10 mouse cellular contexts compared by ENCODE assay signal in genomic region chr14:55814885-55815284, GRCm38 (mm10). TPM values are rescaled to one million over a fixed set of nuclear protein-coding genes. Genes with fewer than 3 reads are reported as not detected.
DNase-seq lines count a peak whose midpoint lies in the region; ATAC-seq and TF ChIP-seq lines count a peak whose summit lies in the region.
"Had no signal": no experiment of that assay in that cellular context is flagged by ENCODE, and none has a peak within 500 bp of the region (broad histone marks: within the 10 kb centered on the region; RNA-seq: fewer than 3 reads in every experiment).

No protein-coding gene starts in this region.

- no peaks in the 10 kb centered on the region for H3K4me1 ChIP-seq in cortical plate, adult 2 months (ENCODE audit: control insufficient read depth, insufficient read depth, low read length)
- peaks cover 2% of the 10 kb centered on the region; the same call in 1 of the 2 replicates for H3K4me1 ChIP-seq in heart, adult 2 months (ENCODE audit: control insufficient read depth, insufficient read depth, low read length)
- H3K4me1 ChIP-seq in liver, embryonic 11.5 days (replicated peaks; ENCODE audit: control insufficient read depth, insufficient read depth, low read length): no peaks in the 10 kb centered on the region

- peak overlapping the region; percentile 28 for H3K4me3 ChIP-seq in cortical plate, adult 2 months (ENCODE audit: insufficient read depth, low read length)
- H3K4me3 ChIP-seq in heart, adult 2 months: peak overlapping the region; percentile 41
- H3K4me3 ChIP-seq in liver, embryonic 11.5 days (ENCODE audit: low read depth, low read length): peak overlapping the region; percentile 42
- H3K4me3 ChIP-seq: myocyte had no signal

- H3K27me3 ChIP-seq in heart, adult 2 months (ENCODE audit: control insufficient read depth, insufficient read depth, low read length): no peaks in the 10 kb centered on the region
- no peaks in the 10 kb centered on the region for H3K27me3 ChIP-seq in liver, embryonic 11.5 days (replicated peaks; ENCODE audit: control insufficient read depth, insufficient read depth, low read length)

- peak; percentile 35 to 48 for DNase-seq in left cerebral cortex, adult 18-20 months (ENCODE audit: low spot score in 2 of 2)
- DNase-seq in left cerebral cortex, adult 11 months (ENCODE audit: low spot score): no peak
- DNase-seq in heart, adult 2 months: peak; percentile 51 to 63
- peak; percentile 77 for DNase-seq in kidney, adult 18-20 months
- DNase-seq in liver, embryonic 11.5 days (ENCODE audit: low spot score): no peak
- DNase-seq in testis, postnatal 10 days (ENCODE audit: low spot score): peak; percentile 78

- H3K9ac ChIP-seq in heart, adult 2 months (ENCODE audit: low read depth, low read length): no peak overlapping the region
- no peak overlapping the region; the same call in 1 of the 2 replicates for H3K9ac ChIP-seq in liver, embryonic 11.5 days (ENCODE audit: low read depth, low read length)

- no peaks in the 10 kb centered on the region for H3K36me3 ChIP-seq in heart, adult 2 months (ENCODE audit: control insufficient read depth, insufficient read depth, low read length)
- H3K36me3 ChIP-seq in liver, embryonic 11.5 days (ENCODE audit: control insufficient read depth, insufficient read depth, low read length): no peaks in the 10 kb centered on the region
- H3K36me3 ChIP-seq: G1E had no signal

- H3K79me2 ChIP-seq in heart, adult 2 months (replicated peaks; ENCODE audit: control insufficient read depth, insufficient read depth, low read length): no peaks in the 10 kb centered on the region

- H3K4me2 ChIP-seq in liver, embryonic 11.5 days: peak overlapping the region; percentile 64

- no peaks in the 10 kb centered on the region for H3K9me3 ChIP-seq in liver, embryonic 11.5 days (ENCODE audit: control insufficient read depth, low read length)
- H3K9me3 ChIP-seq: G1E had no signal

- no peak overlapping the region for H3K27ac ChIP-seq in cortical plate, adult 2 months (ENCODE audit: insufficient read depth, low read length)
- peak overlapping the region; percentile 62 for H3K27ac ChIP-seq in heart, adult 2 months
- no peak overlapping the region for H3K27ac ChIP-seq in liver, embryonic 11.5 days (ENCODE audit: low read depth, low read length)

- ATAC-seq in liver, embryonic 11.5 days (replicated peaks; ENCODE audit: low FRiP score): 0 out of 2 replicates have a peak, but pooled peaks have one; percentile 43
- 0 out of 2 replicates have a peak, but pooled peaks have one; percentile 17 for ATAC-seq in monocyte, adult 5-6 weeks (replicated peaks; ENCODE audit: insufficient number of reproducible peaks, low FRiP score, low TSS enrichment, poor library complexity, severe bottlenecking)

- no peak for TF ChIP-seq CTCF in cortical plate, adult 2 months (IDR thresholded peaks at IDR 0.05; ENCODE audit: extremely low read depth, insufficient read depth, low read length)
- no peak for TF ChIP-seq CTCF in heart, adult 2 months (IDR thresholded peaks at IDR 0.05)

- TF ChIP-seq POLR2A in cortical plate, adult 2 months (IDR thresholded peaks at IDR 0.05; ENCODE audit: extremely low read depth, insufficient read depth, low read length): no peak
- TF ChIP-seq POLR2A in heart, adult 2 months (IDR thresholded peaks at IDR 0.05; ENCODE audit: insufficient read depth, low read depth, low read length): no peak

- intact Hi-C loops in heart, adult 2 months (cut with DNase I): no loop called here

- WGBS in heart, adult 2 months: 26% methylated on average over 16 of the region's 16 CpGs
- 26% methylated on average over 16 of the region's 16 CpGs for WGBS in liver, embryonic 11.5 days

- no peak for TF ChIP-seq EP300 in heart, adult 2 months (IDR thresholded peaks at IDR 0.05; ENCODE audit: insufficient read depth, low read depth, low read length)

RNA-seq across cellular contexts. Expression of gene Nfatc4, which starts 8.1 kb away (rescaled TPM):
- 1 to 10 TPM; 3.0 to 3.3 TPM for total RNA-seq in left cerebral cortex, adult 18-20 months (2021)
- polyA plus RNA-seq in cortical plate, adult 2 months (2012; rRNA removed): 1.8 and 2.0 TPM in 2 replicates
- total RNA-seq in heart, adult 2 months (2021): 1 to 10 TPM; 3.6 to 5.1 TPM
- 6.0 and 7.3 TPM in 2 replicates for polyA plus RNA-seq in heart, adult 2 months (2012; rRNA removed)
- polyA plus RNA-seq in liver, embryonic 11.5 days (2014; fragmentation: Nextera tagmentation; extraction: Ambion mirVana): 15.1 and 15.3 TPM in 2 replicates
- not detected in 3 replicates for total RNA-seq in monocyte, adult 5-6 weeks (2017)
- polyA plus RNA-seq: G1E had no signal

RNA-seq across cellular contexts. Expression of gene Ripk3, which starts 26.2 kb away (rescaled TPM):
- total RNA-seq in left cerebral cortex, adult 18-20 months (2021): 1 to 10 TPM in 1 of 2 experiments, under 1 TPM in 1; 0.44 to 1.7 TPM
- 0.66 and 1.0 TPM in 2 replicates for polyA plus RNA-seq in cortical plate, adult 2 months (2012; rRNA removed)
- 1 to 10 TPM; 2.2 to 2.4 TPM for total RNA-seq in heart, adult 2 months (2021)
- 3.5 and 4.1 TPM in 2 replicates for polyA plus RNA-seq in heart, adult 2 months (2012; rRNA removed)
- 51.6 and 52.1 TPM in 2 replicates for polyA plus RNA-seq in liver, embryonic 11.5 days (2014; fragmentation: Nextera tagmentation; extraction: Ambion mirVana)
- total RNA-seq in monocyte, adult 5-6 weeks (2017): 18.7 to 37.5 TPM (median 30.9 TPM) in 3 replicates

RNA-seq across cellular contexts. Expression of gene Adcy4, which starts 31.0 kb away (rescaled TPM):
- total RNA-seq in left cerebral cortex, adult 18-20 months (2021): 1 to 10 TPM; 4.9 to 8.6 TPM
- 3.4 and 4.4 TPM in 2 replicates for polyA plus RNA-seq in cortical plate, adult 2 months (2012; rRNA removed)
- 10 to 100 TPM; 16.1 to 20.3 TPM for total RNA-seq in heart, adult 2 months (2021)
- 36.5 and 40.0 TPM in 2 replicates for polyA plus RNA-seq in heart, adult 2 months (2012; rRNA removed)
- 3.9 and 4.8 TPM in 2 replicates for polyA plus RNA-seq in liver, embryonic 11.5 days (2014; fragmentation: Nextera tagmentation; extraction: Ambion mirVana)
- 2.2 to 4.2 TPM (median 2.5 TPM) in 3 replicates for total RNA-seq in monocyte, adult 5-6 weeks (2017)

RNA-seq across cellular contexts. Expression of gene Nynrin, which starts 38.9 kb away (rescaled TPM):
- 1 to 10 TPM; 6.2 to 9.0 TPM for total RNA-seq in left cerebral cortex, adult 18-20 months (2021)
- 2.6 and 2.8 TPM in 2 replicates for polyA plus RNA-seq in cortical plate, adult 2 months (2012; rRNA removed)
- total RNA-seq in heart, adult 2 months (2021): 1 to 10 TPM; 6.2 to 6.8 TPM
- polyA plus RNA-seq in heart, adult 2 months (2012; rRNA removed): 3.5 and 3.8 TPM in 2 replicates
- 12.0 and 12.2 TPM in 2 replicates for polyA plus RNA-seq in liver, embryonic 11.5 days (2014; fragmentation: Nextera tagmentation; extraction: Ambion mirVana)
- 0.10 to 0.75 TPM (median 0.49 TPM) in 3 replicates for total RNA-seq in monocyte, adult 5-6 weeks (2017)

RNA-seq across cellular contexts. Expression of gene Ltb4r1, which starts 49.1 kb away (rescaled TPM):
- under 1 TPM in 1 of 2 experiments, not detected in 1; 0.33 TPM for total RNA-seq in left cerebral cortex, adult 18-20 months (2021)
- 0.25 and 0.45 TPM in 2 replicates for polyA plus RNA-seq in cortical plate, adult 2 months (2012; rRNA removed)
- total RNA-seq in heart, adult 2 months (2021): under 1 TPM; 0.34 to 0.36 TPM
- polyA plus RNA-seq in heart, adult 2 months (2012; rRNA removed): 0.76 TPM in 2 replicates
- 1.6 and 1.9 TPM in 2 replicates for polyA plus RNA-seq in liver, embryonic 11.5 days (2014; fragmentation: Nextera tagmentation; extraction: Ambion mirVana)
- total RNA-seq in monocyte, adult 5-6 weeks (2017): 14.5 to 27.0 TPM (median 18.8 TPM) in 3 replicates

Comparison
In these comparisons a context has a peak if more than half of its experiments do, and no peak if none do; other contexts are left out.
1. DNase-seq: peak in left cerebral cortex, adult 18-20 months (2 of 2), heart, adult 2 months (2 of 2), kidney, adult 18-20 months (single experiment) and testis, postnatal 10 days (single experiment); none in left cerebral cortex, adult 11 months (single experiment) and liver, embryonic 11.5 days (single experiment).
2. Peak in every context shown above with its lines, with median percentiles within 50 percentile points of each other: H3K4me3 ChIP-seq.